Mouse (Mus musculus) lung, postnatal 25 days (tissue): Measurements from ENCODE around the gene Acp2.

ENCODE experiments used
- DNase-seq: peaks from one replicate; pipeline ENCODE4 v3.0.0; 2022; ENCODE audit warnings: low spot score

The Acp2 gene

GRCm38 (mm10) chr2:91202222-91202971 is at the start of gene Acp2, which contains the start of gene Nr1h3:
Acp2 (plus strand) TSS chr2:91202885.
Nr1h3 (minus strand) TSS chr2:91202834.
- peak; percentile 93 for DNase-seq

GRCm38 (mm10) chr2:91152885-91153377 is 49.8 kb upstream of the Acp2 start:
- no peak for DNase-seq

- DNase-seq, result no peak
Measured at GRCm38 (mm10) chr2:91154091-91154490, 48.6 kb upstream of the Acp2 start.

GRCm38 (mm10) chr2:91157002-91157752 is 45.5 kb upstream of the Acp2 start:
- DNase-seq, result peak; percentile 14

- no peak for DNase-seq
Measured at GRCm38 (mm10) chr2:91160591-91160990, 42.1 kb upstream of the Acp2 start.

- DNase-seq, result no peak
Measured at GRCm38 (mm10) chr2:91162952-91163351, 39.7 kb upstream of the Acp2 start.

- DNase-seq, result no peak
Measured at GRCm38 (mm10) chr2:91163532-91163931, 39.2 kb upstream of the Acp2 start.

GRCm38 (mm10) chr2:91164991-91165390 is 37.7 kb upstream of the Acp2 start:
- DNase-seq, result no peak

GRCm38 (mm10) chr2:91167629-91168028 is 35.1 kb upstream of the Acp2 start:
- DNase-seq, result no peak

GRCm38 (mm10) chr2:91169587-91170322 is 32.9 kb upstream of the Acp2 start:
- DNase-seq, result no peak

GRCm38 (mm10) chr2:91175490-91175889 is 27.2 kb upstream of the Acp2 start:
- no peak for DNase-seq

GRCm38 (mm10) chr2:91176234-91176633 is 26.5 kb upstream of the Acp2 start:
- DNase-seq, result no peak

- no peak for DNase-seq
Measured at GRCm38 (mm10) chr2:91179825-91180224, 22.9 kb upstream of the Acp2 start.

- DNase-seq, result no peak
Measured at GRCm38 (mm10) chr2:91180706-91181105, 22.0 kb upstream of the Acp2 start.

- no peak for DNase-seq
Measured at GRCm38 (mm10) chr2:91182016-91182404, 20.7 kb upstream of the Acp2 start.

- DNase-seq, result peak; percentile 71
Measured at GRCm38 (mm10) chr2:91182405-91183147, 20.1 kb upstream of the Acp2 start.

GRCm38 (mm10) chr2:91183148-91183513 is 19.6 kb upstream of the Acp2 start:
- DNase-seq, result peak; percentile 97

GRCm38 (mm10) chr2:91183711-91184405 is 18.8 kb upstream of the Acp2 start, which contains the start of gene Madd:
Madd (minus strand) TSS chr2:91183837.
- peak; percentile 86 for DNase-seq

GRCm38 (mm10) chr2:91186208-91186607 is 16.5 kb upstream of the Acp2 start:
- no peak for DNase-seq

GRCm38 (mm10) chr2:91187431-91187830 is 15.3 kb upstream of the Acp2 start:
- no peak for DNase-seq

- no peak for DNase-seq
Measured at GRCm38 (mm10) chr2:91190501-91190900, 12.2 kb upstream of the Acp2 start.
